ENCODE assay signal across 18 mouse cellular contexts in the genomic region with DNA sequence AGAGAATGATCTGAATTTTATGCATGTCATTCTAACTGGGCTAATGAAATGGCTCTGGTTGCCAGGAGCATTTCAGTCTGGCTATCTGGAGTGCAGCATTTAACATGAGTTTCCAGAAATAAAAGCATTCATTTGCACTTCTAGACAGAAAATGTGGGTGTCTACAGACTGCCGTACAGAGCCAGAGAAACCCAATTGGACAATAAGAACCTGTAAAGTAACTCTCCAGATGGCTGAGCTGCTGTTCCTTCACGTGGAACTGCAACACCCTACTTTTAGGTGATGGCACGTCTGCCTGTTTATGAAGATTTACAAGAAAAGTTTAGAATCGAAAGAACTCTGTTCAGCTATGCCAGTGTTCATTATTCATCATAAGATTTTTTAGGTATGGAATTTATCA.
DNase-seq lines count a peak whose midpoint lies in the region; ATAC-seq lines count a peak whose summit lies in the region.
"Had no signal": no experiment of that assay in that cellular context is flagged by ENCODE, and none has a peak within 500 bp of the region (broad histone marks: within the 10 kb centered on the region; RNA-seq: fewer than 3 reads in every experiment).

No protein-coding gene starts in this region.

- no peak overlapping the region for H3K9ac ChIP-seq in midbrain, embryonic 11.5 days (ENCODE audit: low read length)
- H3K9ac ChIP-seq in midbrain, embryonic 14.5 days (replicated peaks; ENCODE audit: low read length), result no peak overlapping the region
- H3K9ac ChIP-seq: embryonic facial prominence, embryonic 15.5 days; forebrain, embryonic 13.5 days; hindbrain, embryonic 15.5 days; liver, embryonic 13.5 days had no signal

- no peak overlapping the region for H3K4me2 ChIP-seq in midbrain, embryonic 11.5 days
- no peak overlapping the region for H3K4me2 ChIP-seq in midbrain, embryonic 14.5 days (ENCODE audit: low read length)
- H3K4me2 ChIP-seq: embryonic facial prominence, embryonic 15.5 days; forebrain, embryonic 13.5 days; hindbrain, embryonic 15.5 days; liver, embryonic 13.5 days had no signal

- H3K36me3 ChIP-seq in midbrain, embryonic 11.5 days (ENCODE audit: control insufficient read depth, insufficient read depth, low read length), result no peaks in the 10 kb centered on the region
- no peaks in the 10 kb centered on the region for H3K36me3 ChIP-seq in midbrain, embryonic 14.5 days (ENCODE audit: control insufficient read depth, insufficient read depth, low read length)
- H3K36me3 ChIP-seq: embryonic facial prominence, embryonic 15.5 days; heart, embryonic 10.5 days; hindbrain, embryonic 15.5 days; liver, embryonic 13.5 days had no signal

- no peaks in the 10 kb centered on the region for H3K9me3 ChIP-seq in midbrain, embryonic 11.5 days (ENCODE audit: control insufficient read depth, low read length)
- no peaks in the 10 kb centered on the region for H3K9me3 ChIP-seq in midbrain, embryonic 14.5 days (ENCODE audit: control insufficient read depth, low read length)
- H3K9me3 ChIP-seq: embryonic facial prominence, embryonic 15.5 days; forebrain, embryonic 13.5 days; heart, embryonic 10.5 days; hindbrain, embryonic 15.5 days; liver, embryonic 13.5 days had no signal

- intact Hi-C loops in left cerebral cortex, postnatal 10 days (cut with DNase I), result no loop called here

- WGBS in midbrain, embryonic 11.5 days, result 79% methylated on average over 4 of the region's 4 CpGs
- 69% methylated on average over 4 of the region's 4 CpGs for WGBS in midbrain, embryonic 14.5 days

- H3K27ac ChIP-seq in midbrain, embryonic 11.5 days (ENCODE audit: low read depth, low read length), result no peak overlapping the region
- H3K27ac ChIP-seq in midbrain, embryonic 14.5 days (replicated peaks; ENCODE audit: low read depth, low read length), result no peak overlapping the region
- H3K27ac ChIP-seq: embryonic facial prominence, embryonic 15.5 days; forebrain, embryonic 13.5 days; heart, embryonic 10.5 days; hindbrain, embryonic 15.5 days; liver, embryonic 13.5 days had no signal

- H3K27me3 ChIP-seq in midbrain, embryonic 11.5 days (ENCODE audit: control insufficient read depth, insufficient read depth, low read length), result no peaks in the 10 kb centered on the region
- H3K27me3 ChIP-seq in midbrain, embryonic 14.5 days (ENCODE audit: control insufficient read depth, insufficient read depth, low read length), result no peaks in the 10 kb centered on the region
- H3K27me3 ChIP-seq: embryonic facial prominence, embryonic 15.5 days; forebrain, embryonic 13.5 days; hindbrain, embryonic 15.5 days; liver, embryonic 13.5 days had no signal

- peak; percentile 69 for DNase-seq in midbrain, embryonic 11.5 days (ENCODE audit: low spot score, missing footprints)
- DNase-seq in midbrain, embryonic 14.5 days, result no peak
- DNase-seq in layer of hippocampus, adult 9-10 months (ENCODE audit: low spot score), result peak; percentile 33
- DNase-seq in left cerebral cortex, postnatal 10 days (ENCODE audit: extremely low spot score in 1 of 2, low spot score in 2 of 2), result peak; percentile 11 to 45
- peak; percentile 92 for DNase-seq in telencephalon, adult 2 months (ENCODE audit: low read depth, low spot score)
- DNase-seq in lung, postnatal 4 days, result no peak
- DNase-seq: cerebellum, adult 18-20 months; gastrocnemius, postnatal 14 days; heart, postnatal 14 days; kidney, adult 2 months; liver, embryonic 13.5 days had no signal

- ATAC-seq in midbrain, embryonic 11.5 days (ENCODE audit: low FRiP score), result no peak
- ATAC-seq in midbrain, embryonic 14.5 days (ENCODE audit: low FRiP score, low TSS enrichment), result no peak
- ATAC-seq in erythroid progenitor cell, adult 5-6 weeks (replicated peaks; ENCODE audit: low FRiP score, poor library complexity, severe bottlenecking), result no peak
- ATAC-seq in megakaryocyte progenitor cell, adult 5-6 weeks (replicated peaks; ENCODE audit: poor library complexity), result no peak
- ATAC-seq: activated CD4-positive, CD25-positive, alpha-beta regulatory T cell, adult 4 months; forebrain, embryonic 13.5 days had no signal

- H3K4me1 ChIP-seq in midbrain, embryonic 11.5 days (ENCODE audit: control insufficient read depth, insufficient read depth, low read length), result no peaks in the 10 kb centered on the region
- no peaks in the 10 kb centered on the region for H3K4me1 ChIP-seq in midbrain, embryonic 14.5 days (ENCODE audit: control insufficient read depth, insufficient read depth, low read length)
- H3K4me1 ChIP-seq: embryonic facial prominence, embryonic 15.5 days; forebrain, embryonic 13.5 days; heart, embryonic 10.5 days; hindbrain, embryonic 15.5 days; liver, embryonic 13.5 days had no signal

- no peak overlapping the region for H3K4me3 ChIP-seq in midbrain, embryonic 11.5 days (ENCODE audit: low read depth, low read length)
- no peak overlapping the region for H3K4me3 ChIP-seq in midbrain, embryonic 14.5 days (replicated peaks; ENCODE audit: low read depth, low read length)
- H3K4me3 ChIP-seq: embryonic facial prominence, embryonic 15.5 days; forebrain, embryonic 13.5 days; heart, embryonic 10.5 days; hindbrain, embryonic 15.5 days; liver, embryonic 13.5 days had no signal

Comparison
In these comparisons a context has a peak if more than half of its experiments do, and no peak if none do; other contexts are left out.
1. DNase-seq: peak in midbrain, embryonic 11.5 days (single experiment), layer of hippocampus, adult 9-10 months (single experiment), left cerebral cortex, postnatal 10 days (2 of 2) and telencephalon, adult 2 months (single experiment); none in midbrain, embryonic 14.5 days (single experiment) and lung, postnatal 4 days (0 of 2).